Mouse (Mus musculus): ENCODE measurements around the gene Mkrn3.

Gene Mkrn3

GRCm38 (mm10) chr7:62378529-62378928 is 41.4 kb downstream of the Mkrn3 start:
- no peak for DNase-seq (ENCODE audit: low spot score)

DNA sequence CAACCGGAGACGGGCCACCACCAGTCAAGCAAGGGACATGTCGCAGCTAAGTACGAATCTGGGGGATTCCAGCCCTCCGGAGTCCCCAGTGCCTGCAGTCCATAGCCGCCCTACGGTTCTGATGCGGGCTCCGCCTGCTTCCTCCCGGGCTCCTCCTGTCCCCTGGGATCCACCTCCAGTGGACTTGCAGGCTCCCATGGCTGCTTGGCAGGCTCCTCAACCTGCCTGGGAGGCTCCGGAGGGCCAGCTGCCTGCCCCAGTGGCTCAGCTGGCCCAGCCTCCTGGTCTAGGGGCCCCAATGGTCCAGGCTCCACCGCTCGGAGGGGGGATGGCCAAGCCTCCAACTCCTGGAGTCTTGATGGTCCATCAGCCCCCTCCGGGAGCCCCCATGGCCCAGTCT is 42.6 kb downstream of the Mkrn3 start:
- DNase-seq (ENCODE audit: low spot score) = no peak

DNA sequence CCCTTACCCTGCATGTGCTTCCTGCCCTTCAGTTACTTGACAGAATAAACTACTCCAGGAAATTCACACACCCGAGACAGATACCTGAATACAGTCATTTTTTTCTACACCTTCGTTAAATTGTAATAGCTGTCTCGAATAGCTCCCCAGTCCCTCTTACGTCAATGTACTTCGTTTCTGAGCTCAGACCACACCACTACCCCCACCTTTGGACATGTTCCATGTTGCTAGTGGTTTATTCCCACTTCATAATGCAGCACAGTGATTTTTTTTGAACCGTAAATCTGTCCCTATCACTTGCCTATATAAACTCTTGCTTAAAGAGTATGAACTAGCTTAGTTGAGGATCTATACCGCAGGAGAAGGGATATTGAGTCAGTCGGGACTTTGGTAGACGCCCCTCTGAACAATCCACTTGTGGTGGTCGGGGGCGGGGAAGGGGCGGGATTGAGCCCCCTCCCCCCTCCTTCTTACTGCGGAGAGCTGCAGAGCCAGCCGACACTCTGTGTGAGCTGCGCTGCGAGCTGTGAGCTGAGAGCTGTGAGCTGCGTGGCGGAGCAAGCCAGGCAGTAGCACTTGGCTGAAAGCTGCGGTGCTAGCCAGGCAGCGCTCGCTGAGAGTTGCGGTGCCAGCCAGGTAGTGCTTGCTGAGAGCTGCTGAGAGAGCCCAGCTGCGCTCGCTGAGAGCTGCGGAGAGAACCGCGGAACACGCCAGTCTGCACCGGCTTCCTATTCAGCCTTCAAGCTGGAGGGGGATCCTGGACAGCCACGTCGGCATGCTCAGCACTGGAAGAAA is 43.2 kb downstream of the Mkrn3 start, which contains the start of gene Magel2:
TSS of gene Magel2 (plus strand) at position 501 of the 795 bp plus-strand sequence.
- no peak for DNase-seq (ENCODE audit: low spot score)

DNA sequence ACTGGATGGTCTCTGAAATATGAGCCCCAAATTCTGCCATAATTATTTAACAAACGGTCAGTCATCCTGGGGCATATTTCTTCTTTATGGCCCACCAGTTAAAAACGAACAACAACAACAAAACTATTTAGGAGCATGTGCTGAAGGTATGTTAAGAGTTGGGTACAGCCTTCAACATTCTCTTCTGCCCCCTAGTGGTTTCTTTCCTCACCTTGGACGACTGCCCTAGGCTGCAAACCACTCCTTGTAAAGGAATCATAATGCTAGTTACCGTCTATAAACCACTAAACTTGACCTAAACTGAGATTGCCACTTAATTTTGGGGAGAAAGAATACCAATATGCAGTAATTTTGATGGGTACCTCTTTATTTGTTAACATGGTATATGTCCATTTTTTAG is 44.3 kb downstream of the Mkrn3 start:
- DNase-seq (ENCODE audit: low spot score) = no peak
